Mouse (Mus musculus): ENCODE data around the gene Tbc1d1.

Gene Tbc1d1

GRCm38 (mm10) chr5:64206875-64207274 lies 50.8 kb downstream of the Tbc1d1 start:
- DNase-seq (ENCODE audit: low spot score): no peak

GRCm38 (mm10) chr5:64207800-64208199 lies 51.7 kb downstream of the Tbc1d1 start:
- no peak for DNase-seq (ENCODE audit: low spot score)

- DNase-seq (ENCODE audit: low spot score): no peak
Observed at GRCm38 (mm10) chr5:64210817-64211216, 54.7 kb downstream of the Tbc1d1 start.

- no peak for DNase-seq (ENCODE audit: low spot score)
Observed at GRCm38 (mm10) chr5:64211284-64211683, 55.2 kb downstream of the Tbc1d1 start.

GRCm38 (mm10) chr5:64212206-64212605 lies 56.1 kb downstream of the Tbc1d1 start:
- no peak for DNase-seq (ENCODE audit: low spot score)

- DNase-seq (ENCODE audit: low spot score): no peak
Observed at GRCm38 (mm10) chr5:64212619-64213018, 56.5 kb downstream of the Tbc1d1 start.

GRCm38 (mm10) chr5:64215806-64216205 lies 59.7 kb downstream of the Tbc1d1 start:
- DNase-seq (ENCODE audit: low spot score): no peak

GRCm38 (mm10) chr5:64216326-64216725 lies 60.2 kb downstream of the Tbc1d1 start:
- no peak for DNase-seq (ENCODE audit: low spot score)

GRCm38 (mm10) chr5:64217256-64217655 lies 61.2 kb downstream of the Tbc1d1 start:
- DNase-seq (ENCODE audit: low spot score): no peak

- no peak for DNase-seq (ENCODE audit: low spot score)
Observed at GRCm38 (mm10) chr5:64217816-64218602, 61.9 kb downstream of the Tbc1d1 start.

- DNase-seq (ENCODE audit: low spot score): no peak
Observed at GRCm38 (mm10) chr5:64218603-64218999, 62.5 kb downstream of the Tbc1d1 start.

- no peak for DNase-seq (ENCODE audit: low spot score)
Observed at GRCm38 (mm10) chr5:64220776-64221175, 64.7 kb downstream of the Tbc1d1 start.

GRCm38 (mm10) chr5:64224735-64225425 lies 68.8 kb downstream of the Tbc1d1 start:
- DNase-seq (ENCODE audit: low spot score): peak; percentile 29

- no peak for DNase-seq (ENCODE audit: low spot score)
Observed at GRCm38 (mm10) chr5:64228252-64228651, 72.1 kb downstream of the Tbc1d1 start.

GRCm38 (mm10) chr5:64229336-64229866 lies 73.3 kb downstream of the Tbc1d1 start:
- no peak for DNase-seq (ENCODE audit: low spot score)

- peak; percentile 91 for DNase-seq (ENCODE audit: low spot score)
Observed at GRCm38 (mm10) chr5:64230061-64230466, 74.0 kb downstream of the Tbc1d1 start.

GRCm38 (mm10) chr5:64230507-64231041 lies 74.5 kb downstream of the Tbc1d1 start:
- peak; percentile 45 for DNase-seq (ENCODE audit: low spot score)

GRCm38 (mm10) chr5:64232872-64233271 lies 76.8 kb downstream of the Tbc1d1 start:
- DNase-seq (ENCODE audit: low spot score): no peak

GRCm38 (mm10) chr5:64234269-64234985 lies 78.3 kb downstream of the Tbc1d1 start:
- DNase-seq (ENCODE audit: low spot score): no peak

GRCm38 (mm10) chr5:64235250-64235649 lies 79.1 kb downstream of the Tbc1d1 start:
- DNase-seq (ENCODE audit: low spot score): no peak

GRCm38 (mm10) chr5:64236561-64236960 lies 80.5 kb downstream of the Tbc1d1 start:
- no peak for DNase-seq (ENCODE audit: low spot score)

GRCm38 (mm10) chr5:64237263-64237662 lies 81.2 kb downstream of the Tbc1d1 start:
- no peak for DNase-seq (ENCODE audit: low spot score)
